Mouse (Mus musculus): ENCODE results near the gene Mcu.
A peak's percentile ranks its signal among the peaks of the same experiment; 100 is the strongest.

Mcu gene

DNA sequence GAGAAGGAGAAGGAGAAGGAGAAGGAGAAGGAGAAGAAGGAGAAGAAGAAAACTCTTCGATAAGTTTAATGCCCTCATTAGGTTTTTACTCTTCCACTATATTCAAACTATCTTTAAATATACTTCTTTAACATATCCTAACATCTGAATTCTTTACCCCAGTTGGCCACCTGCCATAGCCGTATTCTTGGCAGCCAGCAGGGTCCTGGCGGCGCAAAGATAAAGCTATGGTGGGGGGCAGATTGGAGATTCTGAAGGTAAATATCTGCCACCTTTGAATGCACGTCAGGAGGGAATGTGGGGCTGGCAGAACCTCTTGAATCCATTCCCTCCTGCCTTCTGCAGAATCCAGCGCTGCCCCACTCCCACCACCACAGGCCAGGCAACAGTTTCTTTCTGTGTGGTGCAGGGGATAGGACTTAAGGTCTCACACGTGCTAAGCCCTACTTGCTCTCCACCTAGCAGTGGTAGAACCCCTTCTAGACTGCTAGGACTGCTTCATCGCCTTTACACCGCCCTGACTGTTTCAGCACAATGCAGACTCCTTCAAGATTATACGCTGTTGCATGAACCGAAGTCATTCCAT lies 11.5 kb downstream of the Mcu start:
- DNase-seq = no peak

DNA sequence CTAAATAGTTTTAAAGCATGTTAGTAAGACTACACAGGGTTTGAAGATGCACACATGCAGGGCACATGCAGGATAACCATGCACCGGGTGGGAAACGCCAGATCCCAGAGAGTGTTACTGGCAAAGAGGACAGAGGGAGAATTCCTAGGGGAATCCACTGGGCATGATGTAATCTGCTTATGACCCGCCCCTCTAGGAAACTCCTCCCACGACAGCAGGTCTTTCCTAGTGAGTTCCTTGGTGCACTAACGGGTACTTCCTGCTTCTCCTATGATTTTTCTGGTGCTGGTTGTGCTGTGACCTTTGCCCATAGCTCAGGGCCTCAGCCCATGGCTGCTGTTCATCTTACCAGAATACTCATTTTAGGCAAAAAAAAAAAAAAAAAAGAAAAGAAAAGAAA lies 12.6 kb downstream of the Mcu start:
- DNase-seq = no peak

DNA sequence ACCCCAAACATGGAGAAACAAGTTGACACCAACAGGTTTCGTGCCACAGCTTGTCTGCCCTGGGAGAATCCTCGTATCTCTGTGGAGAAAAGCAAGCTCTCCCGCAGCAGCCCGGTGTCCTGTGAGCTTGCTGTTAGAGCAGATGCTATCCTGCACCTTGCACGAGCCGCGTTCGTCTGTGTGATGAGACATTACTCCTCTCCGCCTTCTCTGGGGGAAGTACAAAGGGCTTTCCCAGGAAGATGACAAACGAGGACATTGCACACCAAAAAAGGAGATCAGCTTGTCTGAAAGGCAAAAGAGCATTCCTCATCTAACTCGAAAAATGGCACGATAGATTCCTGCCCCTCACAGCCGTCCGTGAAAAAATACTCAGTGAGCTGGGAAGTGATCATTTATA lies 13.6 kb downstream of the Mcu start:
- peak; percentile 46 for DNase-seq

DNA sequence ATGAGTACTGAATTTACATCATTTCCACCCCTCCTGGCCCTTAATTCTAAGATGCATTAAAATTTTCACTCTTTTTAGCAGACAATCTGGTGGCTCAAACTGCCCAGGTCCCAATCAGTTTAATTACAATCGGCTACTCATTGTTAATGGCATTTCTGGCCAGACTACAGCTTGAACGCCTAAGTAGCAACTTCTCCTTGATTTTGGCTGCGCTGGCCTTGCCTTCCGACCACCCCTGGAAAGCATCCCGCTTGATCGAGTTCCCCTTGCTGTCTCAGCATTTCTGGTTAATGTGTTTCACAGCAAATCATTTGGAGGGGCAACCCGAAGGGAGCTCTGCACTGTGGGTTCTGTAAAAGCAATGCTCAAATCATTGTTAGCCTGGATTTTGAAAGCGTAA lies 14.4 kb downstream of the Mcu start:
- DNase-seq = no peak

DNA sequence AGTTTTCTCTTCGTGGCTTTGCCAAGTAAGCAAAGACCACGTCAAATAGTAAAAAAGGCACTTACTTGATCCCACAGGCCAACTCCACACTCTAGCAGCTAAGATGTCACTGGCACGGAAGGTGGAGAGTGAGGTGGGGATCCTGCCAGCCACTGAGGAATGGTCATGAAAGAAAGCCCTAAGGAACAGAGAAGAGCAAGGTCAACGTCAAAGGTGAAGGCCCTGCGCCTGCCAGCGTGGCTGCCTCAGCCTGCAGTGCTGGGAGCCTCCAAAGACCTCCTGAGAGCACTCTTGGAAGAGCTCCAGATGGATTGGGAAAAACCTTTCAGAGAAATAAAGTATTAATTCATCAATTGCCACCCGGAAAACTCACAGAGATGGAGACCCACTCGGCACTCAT lies 16.0 kb downstream of the Mcu start:
- no peak for DNase-seq

DNA sequence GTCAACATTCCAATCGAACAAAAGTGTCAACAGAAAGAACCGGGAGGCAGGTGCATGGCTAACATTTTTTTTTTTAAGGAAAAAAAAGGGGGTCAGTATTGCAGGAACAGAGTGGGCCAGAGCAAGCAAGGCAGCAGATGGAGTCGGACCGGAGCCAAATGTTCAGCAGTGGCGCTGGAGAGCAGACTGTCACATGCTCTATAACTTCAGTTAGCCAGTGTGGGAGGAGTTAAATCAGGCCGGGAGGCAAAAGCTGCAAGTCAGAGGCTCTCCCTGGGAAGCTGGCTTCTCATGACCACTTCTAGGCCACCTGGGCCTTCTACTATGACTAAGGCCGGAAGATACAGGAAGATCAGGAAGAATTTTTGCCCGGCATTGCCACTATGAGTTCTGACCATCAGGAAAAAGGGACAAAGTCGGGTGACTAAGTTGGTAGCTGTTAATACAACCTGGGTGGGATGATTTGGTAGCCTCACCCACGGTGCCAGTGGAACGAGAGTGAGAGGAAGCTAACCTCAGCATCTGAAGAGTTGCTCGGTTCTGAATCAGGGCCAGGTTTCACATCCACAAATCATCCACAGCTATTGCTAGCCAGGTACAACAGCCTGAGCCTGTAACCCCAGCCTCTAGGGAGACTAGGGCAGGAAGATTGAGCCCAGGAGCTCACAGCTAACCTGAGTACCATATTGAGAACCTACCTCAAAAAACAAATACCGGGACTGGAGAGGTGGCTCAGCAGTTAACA lies 22.5 kb downstream of the Mcu start:
- peak; percentile 87 for DNase-seq

DNA sequence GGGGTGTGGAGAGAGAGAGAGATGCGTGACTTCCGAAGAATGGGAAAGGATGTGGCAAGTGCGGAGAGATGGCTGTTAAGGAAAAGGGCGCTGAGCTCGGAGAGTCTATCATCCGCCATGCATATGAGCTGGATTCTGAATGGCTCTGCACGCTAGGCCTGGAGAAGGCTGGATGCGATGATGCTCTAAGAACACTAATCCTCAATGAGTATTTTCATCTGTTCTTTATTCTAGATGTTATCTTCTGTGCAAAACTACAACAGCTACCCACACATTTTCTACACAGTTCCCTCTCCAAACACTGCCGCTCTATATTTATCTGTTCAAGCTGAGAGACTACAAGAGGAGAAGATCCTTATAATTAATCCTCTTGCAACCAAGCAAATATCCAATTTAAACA lies 25.9 kb downstream of the Mcu start:
- no peak for DNase-seq

DNA sequence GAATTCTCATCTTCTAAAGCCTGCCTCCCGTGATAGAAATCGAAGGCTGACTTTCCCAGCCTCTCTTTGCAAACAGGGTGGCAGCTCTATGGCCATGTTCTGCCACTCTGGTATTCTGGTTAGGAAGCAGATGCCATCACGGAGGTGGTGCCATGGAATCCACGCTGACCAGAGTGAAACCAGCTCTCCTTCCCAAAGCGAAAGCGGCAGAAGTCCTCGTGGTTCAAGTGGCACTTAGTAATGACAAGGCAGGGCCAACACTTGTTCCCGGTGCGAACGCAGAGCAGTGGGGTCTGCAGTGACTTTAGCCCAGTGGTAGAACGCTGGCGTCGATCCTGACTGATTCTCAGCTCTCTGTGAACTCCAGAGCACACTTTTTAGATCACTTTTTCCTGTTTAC lies 26.6 kb downstream of the Mcu start:
- no peak for DNase-seq

DNA sequence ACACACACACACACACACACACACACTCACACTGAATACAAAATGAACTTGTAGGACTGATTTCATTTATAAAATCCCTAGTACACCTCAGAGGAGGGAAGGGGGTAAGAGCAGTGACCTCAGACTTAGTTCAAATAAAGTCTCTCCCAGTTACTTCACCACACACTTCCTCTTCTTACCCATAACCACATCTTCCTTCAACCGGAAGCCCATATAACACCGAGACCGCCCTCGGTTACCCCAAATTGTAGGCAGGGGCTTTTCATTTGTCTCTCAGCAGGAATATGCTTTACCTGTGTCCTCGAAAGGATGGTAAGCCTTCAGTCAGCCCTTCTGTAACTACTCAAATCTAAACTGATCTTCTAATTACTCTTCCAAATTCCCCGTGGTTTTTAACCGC lies 27.1 kb downstream of the Mcu start:
- DNase-seq = no peak

DNA sequence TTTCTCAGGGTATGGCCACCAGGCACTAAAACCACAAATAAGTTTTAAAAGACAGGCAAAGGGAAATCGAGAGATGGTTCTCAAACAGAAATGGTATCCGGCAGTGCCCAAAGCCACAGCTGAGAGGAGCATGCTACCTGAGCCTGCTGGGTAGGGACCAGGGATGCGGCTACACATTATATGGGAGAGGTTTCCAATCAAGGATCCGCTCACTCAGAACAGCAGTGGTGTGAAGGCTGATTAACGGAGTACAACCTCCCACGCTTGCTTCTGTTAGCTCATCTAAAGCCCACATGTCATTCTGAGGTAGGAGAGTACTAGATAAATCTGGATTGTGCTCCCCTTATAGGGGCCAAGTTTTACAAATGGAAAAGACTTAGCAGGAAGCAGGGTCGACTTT lies 28.4 kb downstream of the Mcu start:
- DNase-seq = no peak

DNA sequence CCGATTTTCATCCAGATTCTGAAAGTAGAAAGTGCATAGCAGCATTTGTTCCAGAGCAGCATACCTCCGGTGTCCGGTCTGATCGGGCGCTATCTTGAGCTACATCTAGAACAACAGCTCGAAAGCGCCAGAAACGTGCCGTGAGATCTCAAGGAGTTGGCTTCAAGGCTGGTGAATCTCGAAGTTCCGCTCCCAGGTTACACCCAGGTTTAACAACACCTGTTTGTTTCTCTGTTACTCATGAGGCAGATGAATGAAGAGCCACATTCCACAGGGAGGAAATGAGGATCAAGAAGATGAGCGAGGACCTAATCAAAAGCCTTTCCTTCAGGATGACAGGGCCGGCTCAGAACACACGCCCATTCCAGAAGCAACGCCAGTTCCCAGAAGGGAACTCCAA lies 29.7 kb downstream of the Mcu start:
- no peak for DNase-seq

DNA sequence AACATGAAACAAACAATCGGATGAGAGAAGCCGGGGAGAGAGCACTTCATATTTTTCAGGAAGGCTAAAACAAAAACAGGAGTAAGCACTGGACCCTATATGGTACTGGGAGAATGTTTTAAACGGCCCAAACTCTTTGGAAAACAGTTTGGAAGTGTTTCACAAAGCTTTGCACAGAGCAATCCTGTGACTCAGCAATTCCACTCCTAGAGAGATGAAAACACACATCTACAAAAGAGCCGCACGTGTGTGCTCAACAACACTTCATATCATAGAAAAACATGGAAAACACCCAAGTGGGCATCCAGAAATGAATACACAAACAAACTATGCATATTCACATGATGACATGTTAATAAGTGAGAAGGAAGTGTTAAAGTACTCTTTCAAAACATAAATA lies 30.9 kb downstream of the Mcu start:
- no peak for DNase-seq

DNA sequence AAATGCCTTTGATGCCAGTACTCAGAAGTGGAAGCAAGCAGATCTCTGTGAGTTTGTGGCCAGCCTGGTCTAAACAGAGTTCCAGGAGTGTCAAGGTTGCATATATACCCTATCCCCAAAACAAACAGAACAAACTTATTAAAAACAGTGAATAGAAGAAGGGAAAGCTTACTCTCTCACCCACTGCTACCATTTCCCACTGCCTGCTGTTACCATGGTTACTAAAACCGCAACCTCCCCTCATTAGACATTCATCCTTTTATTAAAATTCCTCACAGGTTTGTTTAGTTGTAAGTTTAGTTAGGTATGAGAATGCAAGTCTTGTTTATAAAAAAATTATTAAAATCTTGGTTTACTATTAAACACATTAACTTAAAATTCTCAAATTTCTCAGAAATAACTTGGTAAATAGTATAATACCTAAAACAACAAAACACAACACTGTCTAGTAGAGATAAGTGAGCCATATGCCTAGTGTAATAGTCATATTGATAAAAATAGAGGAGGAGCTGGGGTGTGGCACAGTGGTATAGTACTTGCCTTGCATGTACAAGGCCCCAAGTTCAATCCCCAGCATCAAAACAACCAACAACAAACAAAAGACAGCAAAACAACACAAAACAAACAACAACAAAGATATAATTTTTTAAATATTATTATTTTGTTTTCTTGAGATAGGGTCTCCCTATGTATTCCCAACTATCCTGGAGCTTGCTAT lies 34.5 kb downstream of the Mcu start:
- no peak for DNase-seq

DNA sequence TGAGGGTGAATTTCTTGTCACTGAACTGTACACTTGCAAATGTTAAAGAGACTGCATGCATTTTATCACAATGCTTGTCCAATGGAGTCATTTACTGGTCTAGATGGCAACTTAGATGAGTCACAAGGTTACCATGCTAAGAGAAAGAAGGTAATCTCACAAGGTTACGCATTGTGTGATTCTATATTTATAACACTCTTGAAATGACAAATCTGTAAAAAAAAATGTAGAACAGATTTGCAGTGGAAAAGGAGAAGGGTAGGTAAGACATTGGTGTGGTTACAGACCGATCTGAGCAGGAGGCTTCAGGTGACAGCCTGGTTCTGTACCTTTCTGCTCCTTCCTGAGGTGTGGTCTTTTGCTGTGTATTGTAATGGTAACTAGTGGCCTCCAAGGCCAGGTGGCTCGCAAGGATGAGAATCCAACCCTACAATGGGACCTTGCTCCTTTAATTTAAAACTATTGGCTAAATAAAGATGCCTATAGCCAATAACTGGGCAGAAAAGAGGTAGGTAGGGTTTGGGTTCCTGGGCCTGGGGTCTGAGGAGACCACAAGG lies 35.8 kb downstream of the Mcu start:
- DNase-seq = no peak

DNA sequence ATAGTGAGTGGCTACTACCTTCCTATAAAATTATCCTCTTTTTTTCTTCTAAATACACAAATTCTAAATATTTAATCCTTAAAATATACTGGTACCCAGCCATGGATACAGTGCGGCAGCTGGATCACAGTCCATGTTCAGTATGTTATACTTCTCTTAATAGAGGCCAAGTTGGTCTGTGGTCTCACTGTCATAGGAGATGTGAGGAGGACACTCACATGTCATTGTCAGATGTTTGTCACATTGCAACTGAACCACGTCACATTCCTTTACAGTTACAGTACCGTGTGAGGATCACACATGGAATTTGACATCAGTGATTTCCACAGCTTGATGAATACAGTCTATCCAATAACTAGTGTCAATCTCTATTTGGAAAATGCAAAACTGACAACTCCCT lies 36.8 kb downstream of the Mcu start:
- DNase-seq = no peak

DNA sequence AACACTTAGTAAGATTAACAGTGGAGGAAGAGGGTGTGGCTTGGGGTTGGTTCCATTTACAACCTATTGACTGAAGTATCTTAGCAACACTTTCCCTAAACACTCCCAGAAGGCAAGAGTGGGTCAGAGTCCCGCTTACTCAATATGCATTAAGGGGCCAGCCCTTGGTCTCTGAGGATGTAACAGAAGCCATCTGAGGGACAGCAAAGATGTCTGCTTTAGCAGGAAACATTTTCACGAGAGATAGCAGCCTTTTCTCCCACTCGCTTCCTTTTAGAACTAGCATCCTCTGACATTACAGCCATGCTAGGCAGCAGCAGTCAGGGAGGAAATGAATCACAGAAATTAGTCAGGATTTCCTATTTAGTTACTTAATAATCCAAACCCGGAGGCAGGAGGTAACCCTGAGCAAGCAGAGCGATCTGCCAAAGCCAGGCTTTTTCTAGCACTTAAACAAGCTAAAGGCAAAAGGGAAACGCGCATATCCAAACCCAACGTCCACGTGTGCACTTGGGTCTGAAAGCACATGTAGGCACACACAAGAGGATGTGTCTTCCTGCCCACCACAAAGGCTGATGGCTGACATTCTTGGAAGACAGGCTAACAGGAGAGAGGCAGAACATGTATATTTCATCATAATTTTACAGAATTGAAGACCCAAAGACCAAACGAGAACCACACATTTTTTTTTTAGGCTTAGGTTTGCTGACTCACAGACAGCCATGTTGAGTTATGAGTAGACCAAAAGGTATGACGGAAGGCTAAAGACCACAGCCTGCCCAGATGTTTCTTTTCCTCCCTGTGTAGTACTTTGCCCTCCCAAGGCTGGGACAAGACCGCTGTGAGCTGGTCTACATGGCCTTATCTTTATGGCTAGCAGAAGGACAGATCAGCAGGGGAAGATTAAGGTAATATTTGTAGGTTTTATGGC lies 38.4 kb downstream of the Mcu start:
- no peak for DNase-seq

DNA sequence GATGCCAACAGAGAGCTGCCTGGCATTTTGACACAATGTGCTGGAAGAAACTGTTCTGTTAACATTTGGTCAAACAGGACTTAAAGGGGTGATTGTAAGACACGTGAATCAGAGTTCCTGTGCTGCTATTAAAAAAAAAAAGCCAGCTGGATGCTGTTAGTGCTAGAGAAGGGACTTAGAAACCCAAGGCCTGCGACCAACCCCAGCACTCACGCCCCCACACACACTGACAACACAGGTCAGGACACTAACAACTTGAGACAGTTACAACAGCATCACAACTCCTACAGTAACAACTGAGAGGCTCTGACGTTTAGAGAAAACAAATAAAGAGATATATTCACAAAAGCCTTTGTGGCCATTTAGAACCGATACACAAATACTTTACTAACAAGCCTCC lies 40.2 kb downstream of the Mcu start:
- DNase-seq = no peak

DNA sequence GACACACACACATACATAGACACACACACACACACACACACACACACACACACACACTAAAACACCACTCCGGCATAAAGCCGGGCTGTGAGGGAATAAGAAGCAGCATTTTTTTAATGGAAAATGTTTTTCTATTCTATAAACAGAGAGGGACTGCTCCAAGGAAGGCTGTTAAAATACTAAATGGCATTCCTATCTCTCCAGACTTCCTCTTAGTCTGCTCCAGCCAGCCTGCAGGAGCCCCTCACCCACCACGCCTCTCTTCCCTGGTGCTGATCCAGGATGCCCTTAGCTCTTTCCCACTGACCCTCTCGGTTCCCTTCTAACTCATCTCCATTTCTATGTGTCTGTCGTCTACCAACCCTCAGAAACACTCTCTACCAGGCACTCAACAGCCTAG lies 44.5 kb downstream of the Mcu start:
- no peak for DNase-seq

DNA sequence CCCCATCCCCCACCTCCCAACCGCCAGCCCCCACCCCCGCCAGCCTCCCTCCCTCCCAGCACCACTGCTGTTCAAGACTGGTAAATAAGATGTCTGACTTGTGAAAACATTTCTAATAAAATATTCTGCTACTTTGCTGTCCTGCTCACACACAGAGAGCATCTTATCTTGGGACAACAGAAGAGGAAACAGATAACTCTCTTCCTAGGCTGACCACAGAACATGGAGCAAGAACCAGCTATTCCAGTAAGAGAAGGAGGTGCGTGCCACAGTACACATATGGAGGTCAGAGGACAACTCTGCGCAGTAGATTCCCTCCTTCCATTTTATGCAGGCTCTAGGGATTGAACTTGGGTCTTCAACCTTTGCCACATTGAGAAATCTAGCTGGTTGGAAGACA lies 45.2 kb downstream of the Mcu start:
- no peak for DNase-seq

DNA sequence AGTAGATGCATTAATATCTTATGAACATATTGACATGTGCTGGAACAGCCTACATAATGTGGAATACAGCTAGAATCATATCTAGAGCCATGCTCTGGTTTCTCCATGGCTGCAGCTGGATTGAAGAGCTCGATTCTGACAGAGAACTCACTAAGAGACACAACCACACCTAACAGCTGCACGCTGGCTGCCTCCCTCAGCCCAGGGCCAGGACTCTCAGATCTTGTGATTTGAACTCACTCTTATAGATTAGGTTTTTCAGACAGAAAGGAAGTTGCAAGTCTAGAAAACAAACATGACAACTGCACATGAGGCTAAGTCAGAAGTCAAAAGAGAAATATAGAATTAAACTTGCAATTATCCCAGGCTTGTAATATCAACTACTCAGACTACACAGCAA lies 45.7 kb downstream of the Mcu start:
- DNase-seq = no peak

DNA sequence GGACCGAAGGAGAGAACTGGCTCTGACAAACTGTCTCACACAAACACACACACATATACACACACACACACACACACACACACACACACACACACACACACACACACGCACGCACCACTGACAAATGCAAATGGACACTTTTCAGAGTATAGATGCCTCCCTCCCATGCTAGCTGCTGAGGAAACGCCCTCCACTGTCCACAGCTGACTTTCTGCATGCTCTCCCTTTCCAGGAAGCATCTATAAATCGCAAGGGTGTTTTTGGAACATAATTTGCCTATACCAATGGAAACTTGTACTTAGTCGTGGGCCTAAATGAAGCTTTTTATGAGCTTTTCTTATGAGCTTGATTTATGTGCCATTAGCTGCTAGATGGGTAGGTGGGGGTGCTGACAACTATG lies 46.1 kb downstream of the Mcu start:
- no peak for DNase-seq

DNA sequence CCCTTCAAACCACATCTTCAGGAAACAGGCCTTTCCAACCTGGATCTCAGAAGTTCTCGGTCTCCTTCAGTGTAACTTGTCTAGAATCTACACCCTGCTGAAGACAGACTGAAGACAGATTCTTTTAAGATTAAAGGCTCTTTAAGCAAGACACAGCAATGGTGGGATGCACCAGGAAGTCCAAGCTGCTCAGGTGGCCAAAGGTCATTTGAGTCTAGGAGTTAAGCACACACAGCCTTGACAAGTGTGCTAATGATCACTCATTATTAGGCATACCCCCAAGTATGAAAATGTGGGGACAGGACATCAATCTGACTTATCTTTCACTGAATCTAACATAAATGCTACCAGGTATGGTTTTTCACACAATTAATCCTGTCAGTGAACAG lies 47.0 kb downstream of the Mcu start:
- DNase-seq = no peak

All from cerebellum, adult 11 months (tissue).